11 mouse cellular contexts compared by ENCODE assay signal in genomic region chr4:152273191-152273590, GRCm38 (mm10). TPM values are rescaled to one million over a fixed set of nuclear protein-coding genes. Genes with fewer than 3 reads are reported as not detected.
DNase-seq lines count a peak whose midpoint lies in the region; ATAC-seq and TF ChIP-seq lines count a peak whose summit lies in the region.
"Had no signal": no experiment of that assay in that cellular context is flagged by ENCODE, and none has a peak within 500 bp of the region (broad histone marks: within the 10 kb centered on the region; RNA-seq: fewer than 3 reads in every experiment).

No protein-coding gene starts in this region.

- H3K9me3 ChIP-seq in heart, embryonic 12.5 days (replicated peaks) = no peaks in the 10 kb centered on the region
- no peaks in the 10 kb centered on the region for H3K9me3 ChIP-seq in heart, postnatal 0 days (replicated peaks; ENCODE audit: control insufficient read depth, low read length)
- no peaks in the 10 kb centered on the region for H3K9me3 ChIP-seq in midbrain, embryonic 11.5 days (ENCODE audit: control insufficient read depth, low read length)

- H3K27me3 ChIP-seq in heart, embryonic 12.5 days (replicated peaks) = peaks cover 9% of the 10 kb centered on the region
- 0 out of 2 replicates have a peak, but pooled peaks cover 7% of the 10 kb centered on the region for H3K27me3 ChIP-seq in heart, postnatal 0 days (ENCODE audit: control insufficient read depth, insufficient read depth, low read length)
- peaks cover 26% of the 10 kb centered on the region for H3K27me3 ChIP-seq in midbrain, embryonic 11.5 days (ENCODE audit: control insufficient read depth, insufficient read depth, low read length)
- H3K27me3 ChIP-seq: CH12.LX had no signal

- peak overlapping the region; percentile 91; the same call in 1 of the 2 replicates for H3K9ac ChIP-seq in heart, embryonic 12.5 days
- no peak overlapping the region for H3K9ac ChIP-seq in heart, postnatal 0 days (replicated peaks; ENCODE audit: low read depth, low read length)
- no peak overlapping the region; the same call in 1 of the 2 replicates for H3K9ac ChIP-seq in midbrain, embryonic 11.5 days (ENCODE audit: low read length)

- H3K4me2 ChIP-seq in heart, embryonic 12.5 days = peak overlapping the region; percentile 98
- no peak overlapping the region for H3K4me2 ChIP-seq in heart, postnatal 0 days (ENCODE audit: low read depth, low read length)
- H3K4me2 ChIP-seq in midbrain, embryonic 11.5 days = peak overlapping the region; percentile 97; the same call in 1 of the 2 replicates

- H3K27ac ChIP-seq in heart, embryonic 12.5 days (ENCODE audit: poor library complexity, severe bottlenecking) = peak overlapping the region; percentile 84
- H3K27ac ChIP-seq in heart, postnatal 0 days (ENCODE audit: low read depth) = peak overlapping the region; percentile 81
- peak overlapping the region; percentile 55 for H3K27ac ChIP-seq in midbrain, embryonic 11.5 days (ENCODE audit: low read depth, low read length)

- peak overlapping the region; percentile 81; the same call in 1 of the 2 replicates for H3K4me3 ChIP-seq in heart, embryonic 12.5 days
- no peak overlapping the region for H3K4me3 ChIP-seq in heart, postnatal 0 days (ENCODE audit: low read depth, low read length)
- no peak overlapping the region for H3K4me3 ChIP-seq in midbrain, embryonic 11.5 days (ENCODE audit: low read depth, low read length)

- peaks cover 5% of the 10 kb centered on the region for H3K36me3 ChIP-seq in heart, embryonic 12.5 days
- H3K36me3 ChIP-seq in heart, postnatal 0 days (replicated peaks; ENCODE audit: control insufficient read depth, insufficient read depth, low read length) = no peaks in the 10 kb centered on the region
- H3K36me3 ChIP-seq in midbrain, embryonic 11.5 days (ENCODE audit: control insufficient read depth, insufficient read depth, low read length) = no peaks in the 10 kb centered on the region

- ATAC-seq in heart, embryonic 12.5 days (ENCODE audit: insufficient number of reproducible peaks, low FRiP score) = no peak
- ATAC-seq in heart, postnatal 0 days (ENCODE audit: insufficient read depth, low read depth) = no peak
- peak; percentile 17; the same call in 1 of the 2 replicates for ATAC-seq in midbrain, embryonic 11.5 days (ENCODE audit: low FRiP score)

- intact Hi-C loops in heart, postnatal 25 days (cut with DNase I) = loop anchor here (2.0 kb wide), 1 partner anchor 58 kb away; no protein-coding TSS in a partner anchor

- TF ChIP-seq CTCF in heart, postnatal 0 days (IDR thresholded peaks at IDR 0.05; ENCODE audit: low read depth) = no peak

- WGBS in heart, embryonic 12.5 days = 33% methylated on average over 3 of the region's 3 CpGs
- 45% methylated on average over 3 of the region's 3 CpGs for WGBS in heart, postnatal 0 days
- WGBS in midbrain, embryonic 11.5 days = 19% methylated on average over 3 of the region's 3 CpGs

- DNase-seq in heart, postnatal 25 days (ENCODE audit: low spot score) = no peak
- peak; percentile 45 for DNase-seq in MN1 (ENCODE audit: low spot score)
- DNase-seq in heart, postnatal 0 days (ENCODE audit: low spot score) = no peak
- no peak for DNase-seq in midbrain, embryonic 11.5 days (ENCODE audit: low spot score, missing footprints)
- no peak for DNase-seq in gastrocnemius, adult 8-10 months (ENCODE audit: low spot score in 2 of 2)
- no peak for DNase-seq in frontal cortex, adult 2 months (ENCODE audit: extremely low spot score in 1 of 2, low spot score in 1 of 2)
- no peak for DNase-seq in thymus, postnatal 14 days

- no peak for TF ChIP-seq EP300 in heart, postnatal 0 days (IDR thresholded peaks at IDR 0.05; ENCODE audit: low read depth)

- H3K4me1 ChIP-seq in heart, embryonic 12.5 days (replicated peaks) = peaks cover 64% of the 10 kb centered on the region
- peaks cover 67% of the 10 kb centered on the region for H3K4me1 ChIP-seq in heart, postnatal 0 days (ENCODE audit: control insufficient read depth, insufficient read depth)
- H3K4me1 ChIP-seq in midbrain, embryonic 11.5 days (ENCODE audit: control insufficient read depth, insufficient read depth, low read length) = peaks cover 15% of the 10 kb centered on the region

RNA-seq across cellular contexts. Expression of gene Gpr153, which starts 0.8 kb away (rescaled TPM):
- 11.9 and 14.0 TPM in 2 replicates for polyA plus RNA-seq in heart, embryonic 12.5 days (2016; fragmentation: Nextera tagmentation; extraction: Ambion mirVana)
- 10 to 100 TPM; 14.3 to 14.9 TPM for total RNA-seq in heart, postnatal 25 days (2021)
- total RNA-seq in heart, postnatal 0 days (2014; rRNA removed; ENCODE audit: low replicate concordance) = 50.8 and 56.4 TPM in 2 replicates
- polyA plus RNA-seq in heart, postnatal 0 days (2015; fragmentation: Nextera tagmentation; extraction: Ambion mirVana) = 5.0 TPM in 2 replicates
- 7.4 and 9.5 TPM in 2 replicates for polyA plus RNA-seq in midbrain, embryonic 11.5 days (2014; fragmentation: Nextera tagmentation; extraction: Ambion mirVana)
- 1 to 10 TPM; 2.4 to 2.7 (median 2.5) TPM for total RNA-seq in gastrocnemius, adult 8-10 months (2022)
- polyA plus RNA-seq in frontal cortex, adult 2 months (2012; rRNA removed) = 35.4 and 43.3 TPM in 2 replicates

RNA-seq across cellular contexts. Expression of gene Hes3, which starts 18.3 kb away (rescaled TPM):
- not detected in 2 replicates for polyA plus RNA-seq in heart, embryonic 12.5 days (2016; fragmentation: Nextera tagmentation; extraction: Ambion mirVana)
- total RNA-seq in heart, postnatal 25 days (2021) = not detected
- not detected in 2 replicates for total RNA-seq in heart, postnatal 0 days (2014; rRNA removed; ENCODE audit: low replicate concordance)
- not detected in 2 replicates for polyA plus RNA-seq in heart, postnatal 0 days (2015; fragmentation: Nextera tagmentation; extraction: Ambion mirVana)
- polyA plus RNA-seq in midbrain, embryonic 11.5 days (2014; fragmentation: Nextera tagmentation; extraction: Ambion mirVana) = 8.6 and 12.6 TPM in 2 replicates
- not detected for total RNA-seq in gastrocnemius, adult 8-10 months (2022)
- polyA plus RNA-seq in frontal cortex, adult 2 months (2012; rRNA removed) = 0.38 and 0.71 TPM in 2 replicates
- total RNA-seq: adrenal gland, postnatal 14 days had no signal
- polyA plus RNA-seq: small intestine, adult 2 months had no signal

RNA-seq across cellular contexts. Expression of gene Icmt, which starts 23.8 kb away (rescaled TPM):
- polyA plus RNA-seq in heart, embryonic 12.5 days (2016; fragmentation: Nextera tagmentation; extraction: Ambion mirVana) = 24.0 and 25.4 TPM in 2 replicates
- 10 to 100 TPM; 25.2 to 26.7 TPM for total RNA-seq in heart, postnatal 25 days (2021)
- total RNA-seq in heart, postnatal 0 days (2014; rRNA removed; ENCODE audit: low replicate concordance) = 26.1 and 38.0 TPM in 2 replicates
- 12.7 and 15.0 TPM in 2 replicates for polyA plus RNA-seq in heart, postnatal 0 days (2015; fragmentation: Nextera tagmentation; extraction: Ambion mirVana)
- polyA plus RNA-seq in midbrain, embryonic 11.5 days (2014; fragmentation: Nextera tagmentation; extraction: Ambion mirVana) = 18.1 and 19.8 TPM in 2 replicates
- 10 to 100 TPM; 19.3 to 27.2 (median 21.6) TPM for total RNA-seq in gastrocnemius, adult 8-10 months (2022)
- 32.7 and 34.2 TPM in 2 replicates for polyA plus RNA-seq in frontal cortex, adult 2 months (2012; rRNA removed)

RNA-seq across cellular contexts. Expression of gene Rnf207, which starts 45.6 kb away (rescaled TPM):
- 56.5 and 62.1 TPM in 2 replicates for polyA plus RNA-seq in heart, embryonic 12.5 days (2016; fragmentation: Nextera tagmentation; extraction: Ambion mirVana)
- 10 to 100 TPM; 69.6 to 73.3 TPM for total RNA-seq in heart, postnatal 25 days (2021)
- 171 and 226 TPM in 2 replicates for total RNA-seq in heart, postnatal 0 days (2014; rRNA removed; ENCODE audit: low replicate concordance)
- polyA plus RNA-seq in heart, postnatal 0 days (2015; fragmentation: Nextera tagmentation; extraction: Ambion mirVana) = 109 and 115 TPM in 2 replicates
- polyA plus RNA-seq in midbrain, embryonic 11.5 days (2014; fragmentation: Nextera tagmentation; extraction: Ambion mirVana) = 1.1 and 1.7 TPM in 2 replicates
- total RNA-seq in gastrocnemius, adult 8-10 months (2022) = not detected
- polyA plus RNA-seq in frontal cortex, adult 2 months (2012; rRNA removed) = 20.9 and 23.3 TPM in 2 replicates

RNA-seq across cellular contexts. Expression of gene Rpl22, which starts 52.4 kb away (rescaled TPM):
- polyA plus RNA-seq in heart, embryonic 12.5 days (2016; fragmentation: Nextera tagmentation; extraction: Ambion mirVana) = 278 and 280 TPM in 2 replicates
- total RNA-seq in heart, postnatal 25 days (2021) = 100 to 1,000 TPM; 254 TPM
- 118 and 122 TPM in 2 replicates for total RNA-seq in heart, postnatal 0 days (2014; rRNA removed; ENCODE audit: low replicate concordance)
- polyA plus RNA-seq in heart, postnatal 0 days (2015; fragmentation: Nextera tagmentation; extraction: Ambion mirVana) = 224 and 235 TPM in 2 replicates
- 357 and 368 TPM in 2 replicates for polyA plus RNA-seq in midbrain, embryonic 11.5 days (2014; fragmentation: Nextera tagmentation; extraction: Ambion mirVana)
- 100 to 1,000 TPM; 195 to 290 (median 232) TPM for total RNA-seq in gastrocnemius, adult 8-10 months (2022)
- 192 and 232 TPM in 2 replicates for polyA plus RNA-seq in frontal cortex, adult 2 months (2012; rRNA removed)
